Mouse (Mus musculus) neural tube, embryonic 10.5 days (tissue): ENCODE results near the gene Zfc3h1.

Experiments used
- DNase-seq: peaks from one replicate; pipeline ENCODE4 v3.0.0-alpha.2; 2017; ENCODE audit warnings: low spot score; ENCODE audit errors: extremely low spot score

Zfc3h1 gene

DNA sequence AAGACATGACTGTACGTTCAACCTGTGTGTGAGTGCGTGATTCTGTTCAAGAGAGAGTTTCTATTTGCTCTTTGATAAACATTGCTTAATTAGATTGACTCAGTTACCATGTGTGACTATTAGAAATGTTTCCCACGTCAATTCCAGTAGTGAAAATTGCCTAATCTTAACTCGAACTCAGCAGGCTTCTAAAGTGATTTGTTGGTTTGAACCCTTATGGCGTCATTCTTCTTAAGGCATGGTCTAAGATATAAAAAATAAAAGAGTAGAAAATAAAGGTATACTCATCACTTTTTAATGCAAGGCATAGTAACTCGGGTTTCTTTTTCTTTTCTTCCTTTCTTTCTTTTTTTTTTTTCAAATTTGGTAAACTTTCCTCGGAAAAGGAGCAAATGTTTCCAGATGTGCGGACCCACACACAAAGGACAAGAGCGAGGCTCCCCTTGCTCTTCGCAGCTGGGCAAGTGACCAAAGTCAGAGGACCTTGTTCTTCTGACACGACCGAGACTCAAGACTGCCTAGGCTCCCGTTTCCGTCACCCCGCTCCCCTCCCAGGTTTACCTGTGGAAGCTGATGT is 1.0 kb upstream of the Zfc3h1 start:
- no peak for DNase-seq

DNA sequence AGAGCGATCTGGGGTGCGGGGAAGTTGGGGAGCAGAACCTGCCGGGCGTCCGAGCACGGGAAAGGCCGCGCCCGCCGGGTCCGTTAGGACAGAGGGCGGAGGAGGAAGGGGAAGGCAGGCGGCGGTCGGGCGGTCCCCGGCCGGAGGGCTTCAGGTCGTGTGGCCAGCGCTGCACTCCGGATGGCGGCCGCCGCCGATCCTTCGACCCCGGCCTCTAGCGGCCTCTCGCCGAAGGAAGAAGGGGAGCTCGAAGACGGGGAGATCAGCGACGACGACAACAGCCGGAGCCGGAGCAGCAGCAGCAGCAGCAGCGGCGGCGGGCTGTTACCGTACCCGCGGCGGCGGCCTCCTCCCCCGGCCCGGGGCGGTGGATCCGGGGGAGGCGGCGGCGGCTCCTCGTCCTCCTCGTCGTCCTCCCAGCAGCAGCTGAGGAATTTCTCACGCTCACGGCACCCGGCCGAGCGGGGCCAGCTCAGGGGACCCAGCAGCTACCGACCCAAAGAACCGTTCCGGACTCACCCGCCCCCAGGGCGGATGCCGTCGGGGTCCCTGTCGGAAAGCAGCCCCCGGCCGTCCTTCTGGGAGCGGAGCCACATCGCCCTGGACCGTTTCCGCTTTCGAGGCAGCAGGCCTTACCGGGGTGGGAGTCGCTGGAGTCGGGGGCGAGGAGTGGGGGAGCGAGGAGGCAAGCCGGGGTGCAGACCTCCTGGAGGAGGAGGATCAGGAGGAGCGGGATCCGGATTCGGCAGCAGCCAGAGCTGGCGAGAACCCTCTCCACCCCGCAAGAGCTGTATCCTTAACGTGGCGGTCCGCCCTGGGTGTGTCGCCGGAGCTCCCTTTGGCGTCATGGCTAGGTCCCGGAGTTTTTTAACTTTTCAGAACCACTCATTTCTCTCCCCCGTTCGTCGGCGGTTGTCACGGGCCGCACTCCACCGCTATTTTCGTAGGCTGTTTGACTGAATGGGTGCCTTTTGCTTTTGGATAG is 551 bp downstream of the Zfc3h1 start:
- DNase-seq: peak; percentile 78

DNA sequence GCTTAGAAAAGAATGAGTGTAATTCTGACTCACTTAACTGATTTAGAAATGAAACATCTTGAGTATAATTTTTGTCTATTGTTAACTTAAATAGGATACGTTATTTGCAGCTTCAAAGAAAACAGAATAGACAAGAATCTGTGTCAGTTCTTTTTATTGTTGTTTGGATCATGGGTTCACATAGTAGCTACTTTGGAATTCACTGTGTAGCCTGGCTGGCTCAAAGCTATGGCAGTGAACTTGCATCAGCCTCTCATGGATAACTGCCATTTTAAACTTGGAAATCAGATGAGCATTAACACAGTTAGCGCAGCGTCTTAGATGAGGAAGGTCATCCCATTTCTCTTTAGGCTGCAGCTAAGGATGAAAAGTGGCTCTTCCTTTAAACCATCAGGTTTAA is 3.1 kb downstream of the Zfc3h1 start:
- DNase-seq: no peak

DNA sequence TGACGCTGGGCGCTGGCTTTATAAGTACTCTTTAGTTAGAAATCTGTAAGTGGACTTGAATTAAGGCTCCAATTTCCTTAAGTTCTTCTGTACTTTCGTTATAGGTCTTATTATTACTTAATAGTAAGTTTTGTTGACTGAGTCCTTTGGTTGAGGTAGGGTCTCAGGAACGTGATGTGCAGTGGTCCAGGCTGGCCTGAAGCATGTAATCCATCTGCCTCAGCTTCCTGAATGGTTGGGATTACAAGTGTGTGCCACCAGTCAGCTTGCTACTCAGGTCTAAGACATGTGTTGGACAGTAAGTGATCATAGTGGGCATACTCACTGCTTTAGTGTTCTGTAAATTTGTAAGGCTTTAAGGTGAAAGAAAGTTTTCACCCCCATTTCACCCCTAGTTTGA is 6.3 kb downstream of the Zfc3h1 start:
- no peak for DNase-seq

DNA sequence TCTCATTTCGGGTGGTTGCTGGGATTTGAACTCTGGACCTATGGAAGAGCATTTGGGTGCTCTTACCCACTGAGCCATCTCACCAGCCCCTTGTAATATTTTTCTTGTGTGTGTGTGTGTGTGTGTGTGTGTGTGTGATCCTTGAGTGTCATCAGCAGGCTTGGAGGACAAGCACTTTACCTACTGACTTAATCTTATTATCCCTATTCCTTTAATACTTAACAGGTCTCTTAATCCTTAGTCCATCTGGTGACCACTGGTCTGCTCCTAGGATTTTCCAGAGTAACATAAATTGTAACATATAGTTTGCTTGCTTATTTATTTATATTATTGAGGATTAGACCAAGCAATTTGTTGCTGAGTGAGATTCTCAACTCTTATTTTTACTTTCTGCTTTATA is 7.1 kb downstream of the Zfc3h1 start:
- no peak for DNase-seq

DNA sequence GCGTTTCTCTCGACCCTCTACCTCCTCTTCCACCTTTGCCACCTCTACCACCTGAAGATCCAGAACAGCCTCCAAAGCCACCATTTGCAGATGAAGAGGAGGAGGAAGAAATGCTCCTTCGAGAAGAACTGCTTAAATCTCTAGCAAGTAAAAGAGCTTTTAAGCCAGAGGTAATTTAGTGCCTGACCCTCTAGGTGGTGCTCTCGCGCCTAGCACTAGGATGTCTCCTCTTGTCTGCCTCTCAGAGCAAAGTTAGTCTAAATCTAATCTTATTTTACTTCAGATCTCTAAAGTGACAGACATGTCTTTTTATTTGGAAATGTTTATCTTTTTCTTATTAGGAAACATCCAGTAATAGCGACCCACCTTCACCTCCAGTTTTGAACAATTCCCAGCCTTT is 21.6 kb downstream of the Zfc3h1 start:
- peak; percentile 47 for DNase-seq

DNA sequence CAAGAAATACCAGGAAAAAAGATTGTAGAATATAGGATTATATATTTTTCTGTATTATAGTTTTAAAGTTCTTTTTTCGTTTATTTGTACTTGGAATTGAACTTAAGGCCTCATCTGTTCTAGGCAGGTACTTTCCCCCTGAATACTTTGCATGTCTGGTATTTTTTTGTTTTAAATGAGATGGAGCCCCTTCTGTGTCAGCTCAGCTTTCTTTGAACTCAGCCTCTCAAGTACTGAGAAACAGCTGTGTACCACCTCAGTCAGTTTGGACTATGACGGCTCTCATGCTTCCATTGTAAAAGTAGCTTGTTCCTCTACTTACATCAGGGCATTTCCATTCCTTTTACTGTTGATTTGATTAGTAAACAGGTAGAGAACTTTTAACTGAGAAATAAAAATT is 28.7 kb downstream of the Zfc3h1 start:
- DNase-seq: no peak

DNA sequence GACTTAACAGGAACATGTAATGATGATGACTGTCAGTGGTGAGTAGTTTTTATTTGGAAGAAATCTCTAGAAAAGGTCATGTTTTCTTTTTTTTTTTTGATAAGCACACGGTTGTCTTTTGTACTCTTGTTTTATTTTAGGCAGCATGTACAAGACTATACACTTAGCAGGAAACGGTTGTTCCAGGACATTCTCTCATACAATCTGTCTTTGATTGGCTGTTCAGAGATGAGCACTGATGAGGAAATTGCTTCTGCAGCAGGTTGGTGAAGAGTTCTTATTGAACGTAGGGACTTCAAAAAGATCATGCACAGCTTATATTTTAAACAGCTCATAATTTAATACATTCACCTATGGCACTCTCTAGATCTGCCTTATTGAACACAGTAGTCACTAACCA is 29.3 kb downstream of the Zfc3h1 start:
- no peak for DNase-seq

DNA sequence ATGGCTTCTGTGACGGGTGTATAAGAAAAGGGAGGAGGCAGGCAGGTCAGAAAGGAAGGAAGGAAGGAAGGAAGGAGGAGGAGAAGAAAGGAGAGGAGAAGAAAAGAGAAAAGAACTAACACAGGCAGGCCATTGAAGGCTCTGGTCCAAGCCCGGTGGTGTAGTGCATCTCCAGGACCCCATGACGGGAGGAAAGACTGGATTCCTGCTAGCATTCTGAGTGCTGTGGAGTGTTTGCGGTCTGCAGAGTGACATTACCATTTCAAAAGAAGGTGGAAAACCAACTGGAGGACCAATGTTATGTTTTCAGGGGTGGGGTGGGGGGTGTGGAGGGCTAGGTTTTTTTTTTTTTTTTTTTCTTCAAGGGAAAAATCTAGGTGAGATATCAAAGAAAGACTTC is 37.2 kb downstream of the Zfc3h1 start:
- no peak for DNase-seq

DNA sequence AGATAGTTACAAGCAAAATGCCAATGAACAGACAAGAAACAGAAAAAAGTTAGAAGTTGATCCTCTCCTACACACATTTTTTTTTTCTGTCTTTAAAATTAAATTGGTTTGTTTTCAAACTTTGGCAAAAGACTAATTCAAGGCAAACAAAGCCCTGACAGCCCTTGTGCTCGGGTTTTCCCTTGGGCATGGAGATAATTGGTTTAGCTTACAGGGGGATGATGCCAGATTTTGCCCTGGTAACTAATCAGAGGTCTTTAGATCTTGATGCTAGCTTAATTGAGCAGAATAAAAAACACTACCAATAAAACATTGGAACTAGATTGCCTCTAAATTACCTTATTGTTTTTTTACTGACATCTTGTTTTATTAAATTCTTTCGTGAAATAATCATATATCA is 40.6 kb downstream of the Zfc3h1 start:
- no peak for DNase-seq

DNA sequence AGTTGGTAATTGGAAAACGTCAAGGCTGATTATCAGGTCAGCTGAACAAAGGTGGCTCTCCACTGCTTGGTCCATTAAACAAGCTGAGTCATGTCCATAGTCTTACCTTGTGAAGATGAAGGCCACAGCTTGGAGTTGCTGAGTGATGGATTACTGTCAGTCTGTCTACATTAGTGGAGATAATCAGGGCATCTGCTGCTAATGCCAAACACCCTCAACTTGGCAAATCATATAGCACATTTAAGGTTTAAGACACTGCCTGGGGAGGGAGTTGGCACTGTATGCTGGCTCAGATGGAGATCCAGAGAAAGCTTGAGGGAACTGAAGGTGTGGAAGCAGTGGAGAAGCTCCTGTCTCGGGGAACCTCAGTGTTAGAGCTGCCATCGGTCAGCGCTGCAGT is 52.5 kb downstream of the Zfc3h1 start:
- no peak for DNase-seq

DNA sequence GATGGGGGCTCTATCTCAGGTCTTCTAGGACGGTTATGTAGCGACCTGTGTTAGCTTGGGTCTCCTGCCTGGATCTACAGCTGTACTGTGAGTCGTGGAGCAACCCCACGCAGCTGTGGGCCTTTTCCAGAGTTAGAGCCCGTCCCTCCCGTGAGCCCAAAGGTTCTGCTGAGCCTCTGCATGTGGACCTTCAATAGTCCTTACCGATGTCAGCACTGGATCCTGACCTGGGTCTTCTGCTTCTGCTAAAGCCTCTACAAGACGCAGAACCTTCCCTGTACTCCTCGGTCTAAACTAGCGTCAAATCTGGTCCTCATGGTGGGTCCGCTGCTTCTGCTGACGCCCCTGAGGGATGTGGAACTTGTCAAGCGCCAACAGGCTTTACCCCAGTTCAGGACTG is 63.9 kb downstream of the Zfc3h1 start:
- no peak for DNase-seq

DNA sequence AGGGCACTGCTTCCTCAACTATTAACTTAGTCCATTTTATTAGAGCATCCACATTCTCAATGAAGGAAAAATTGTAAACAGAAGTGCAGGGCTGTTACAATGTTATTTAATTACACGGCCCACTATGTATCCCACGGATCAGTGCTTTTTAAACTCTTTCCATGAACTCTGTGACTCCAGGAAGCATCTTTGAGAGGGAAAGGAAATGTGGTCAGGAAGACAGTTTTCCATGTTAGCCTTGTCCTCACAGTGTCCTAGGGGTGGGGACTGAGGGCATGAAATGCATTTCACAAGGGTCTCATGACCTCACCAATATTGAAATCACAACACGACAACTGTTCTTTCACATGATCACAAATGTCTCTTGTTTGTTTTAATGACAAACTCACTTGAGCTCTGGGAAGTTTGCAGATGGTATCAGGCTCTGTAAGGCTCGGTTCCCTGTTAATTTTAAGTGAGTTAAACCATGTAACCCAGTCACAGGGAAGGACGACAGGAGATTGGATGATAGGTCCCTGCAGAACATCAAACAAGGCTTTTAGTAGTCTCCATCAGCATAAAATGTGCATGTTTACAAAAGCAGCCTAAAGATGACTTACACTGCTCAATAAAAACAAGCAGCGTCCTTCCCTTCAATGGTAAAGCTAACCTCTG is 72.7 kb downstream of the Zfc3h1 start:
- no peak for DNase-seq

DNA sequence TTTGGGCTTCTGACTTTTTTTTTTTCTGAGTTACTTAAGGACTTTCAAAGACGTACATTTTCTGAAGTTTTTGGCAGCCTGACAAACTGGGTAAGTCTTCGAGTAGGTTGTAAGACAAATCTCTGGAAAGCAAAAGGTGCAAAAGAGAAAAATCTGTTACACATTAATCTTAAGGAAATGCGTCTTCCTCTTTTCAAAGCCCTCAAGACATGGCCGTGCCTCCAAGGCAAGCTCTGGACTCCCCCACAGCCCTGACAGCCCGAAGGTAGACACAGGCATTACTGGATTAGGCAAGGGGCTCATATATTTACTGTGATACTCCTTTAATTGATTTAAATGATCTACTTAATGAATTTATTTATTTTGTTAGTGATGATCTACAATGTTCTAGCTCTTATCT is 77.9 kb downstream of the Zfc3h1 start:
- no peak for DNase-seq

DNA sequence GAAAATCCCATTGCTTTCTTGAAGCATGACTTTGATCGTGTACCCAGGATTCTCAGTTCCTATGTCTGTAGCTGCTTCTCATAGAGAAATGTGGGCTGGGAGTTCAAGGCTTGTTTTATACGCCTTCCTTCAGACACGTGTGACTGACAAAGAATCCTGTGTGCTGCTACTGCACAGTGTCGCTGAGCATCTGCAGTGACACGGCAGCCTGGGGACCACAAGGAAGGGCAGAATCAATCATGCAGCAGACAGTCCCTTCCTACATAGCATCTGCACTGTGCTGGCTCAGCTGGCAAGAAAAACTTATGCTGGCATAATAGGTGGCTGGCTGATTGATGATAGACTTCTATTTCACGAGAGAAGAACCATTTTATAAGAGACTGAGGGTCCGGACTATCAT is 80.3 kb downstream of the Zfc3h1 start:
- no peak for DNase-seq

DNA sequence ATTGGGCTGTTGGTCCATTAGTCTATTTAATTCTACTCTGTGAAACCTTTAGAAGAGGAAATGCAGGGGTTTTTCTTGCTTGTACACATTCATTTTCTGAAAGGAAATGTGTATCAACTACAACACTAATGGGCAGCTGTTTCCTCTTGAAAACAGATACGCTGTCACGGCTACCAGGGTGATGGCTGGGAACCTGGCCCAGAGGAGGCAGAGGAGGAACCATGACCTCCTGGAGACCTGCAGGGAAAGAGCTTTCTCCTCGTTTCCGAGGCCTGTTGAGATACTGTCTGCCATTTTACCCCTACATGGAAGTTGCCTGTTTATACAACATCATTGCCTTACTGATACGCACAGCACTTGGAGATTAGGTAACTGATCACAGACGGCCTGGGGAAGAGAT is 81.0 kb downstream of the Zfc3h1 start:
- DNase-seq: no peak

DNA sequence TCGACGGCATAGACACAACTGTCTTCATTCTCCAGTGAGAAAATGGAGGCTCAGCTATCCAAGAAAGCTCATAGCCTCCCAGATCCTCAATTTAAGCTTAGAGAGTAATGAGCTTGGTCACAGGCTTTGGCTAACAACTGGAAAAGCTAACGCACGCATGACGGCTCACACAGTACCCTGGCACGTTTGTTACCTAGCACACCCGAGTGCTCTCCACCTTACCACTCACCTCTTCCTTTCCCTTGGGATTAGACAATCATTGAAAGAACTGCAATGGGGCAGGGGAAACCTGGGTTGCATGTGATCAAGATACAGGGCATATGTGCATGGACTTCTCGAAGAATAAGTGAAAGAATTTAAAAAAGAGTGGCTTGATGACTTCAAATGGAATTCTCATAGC is 83.2 kb downstream of the Zfc3h1 start:
- DNase-seq: no peak

DNA sequence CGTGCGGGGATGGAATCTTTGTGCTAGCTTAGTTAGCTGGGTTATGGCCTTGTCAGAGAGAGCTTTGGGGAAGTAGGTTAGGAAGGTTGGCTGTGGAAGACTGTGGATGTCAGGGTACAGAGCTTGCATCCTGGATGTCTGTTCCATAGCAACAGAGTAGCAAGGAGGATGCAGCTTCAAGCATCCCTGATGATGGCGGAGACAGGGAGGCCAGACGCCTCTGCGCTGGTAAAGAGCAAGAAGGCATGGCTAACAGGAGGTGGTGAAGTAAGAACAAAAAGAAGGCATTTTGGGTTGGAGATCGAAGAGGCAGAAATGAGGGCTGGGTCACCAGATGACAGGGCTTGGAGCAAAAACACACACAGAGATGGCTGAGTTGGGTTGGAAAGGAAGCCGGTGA is 83.9 kb downstream of the Zfc3h1 start:
- no peak for DNase-seq

DNA sequence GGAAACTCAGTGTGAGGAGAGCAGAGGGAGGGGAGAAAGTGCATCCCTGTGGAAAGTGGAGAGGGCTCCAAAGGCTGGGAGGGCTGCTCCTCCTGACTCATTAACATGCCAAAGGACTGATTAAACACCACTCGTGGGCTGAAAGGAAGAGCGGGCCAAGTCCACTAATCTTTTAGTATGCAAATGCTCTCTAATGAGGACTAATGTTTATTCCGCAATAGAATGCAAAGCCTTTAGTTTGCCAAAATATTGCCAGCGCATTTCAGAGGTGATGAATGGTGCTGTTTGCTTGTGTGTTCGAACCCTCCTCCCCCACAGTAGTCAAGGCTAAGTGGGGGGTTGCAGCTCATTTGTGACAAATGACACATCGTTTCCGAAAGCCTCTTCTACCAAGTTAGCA is 84.3 kb downstream of the Zfc3h1 start:
- no peak for DNase-seq

DNA sequence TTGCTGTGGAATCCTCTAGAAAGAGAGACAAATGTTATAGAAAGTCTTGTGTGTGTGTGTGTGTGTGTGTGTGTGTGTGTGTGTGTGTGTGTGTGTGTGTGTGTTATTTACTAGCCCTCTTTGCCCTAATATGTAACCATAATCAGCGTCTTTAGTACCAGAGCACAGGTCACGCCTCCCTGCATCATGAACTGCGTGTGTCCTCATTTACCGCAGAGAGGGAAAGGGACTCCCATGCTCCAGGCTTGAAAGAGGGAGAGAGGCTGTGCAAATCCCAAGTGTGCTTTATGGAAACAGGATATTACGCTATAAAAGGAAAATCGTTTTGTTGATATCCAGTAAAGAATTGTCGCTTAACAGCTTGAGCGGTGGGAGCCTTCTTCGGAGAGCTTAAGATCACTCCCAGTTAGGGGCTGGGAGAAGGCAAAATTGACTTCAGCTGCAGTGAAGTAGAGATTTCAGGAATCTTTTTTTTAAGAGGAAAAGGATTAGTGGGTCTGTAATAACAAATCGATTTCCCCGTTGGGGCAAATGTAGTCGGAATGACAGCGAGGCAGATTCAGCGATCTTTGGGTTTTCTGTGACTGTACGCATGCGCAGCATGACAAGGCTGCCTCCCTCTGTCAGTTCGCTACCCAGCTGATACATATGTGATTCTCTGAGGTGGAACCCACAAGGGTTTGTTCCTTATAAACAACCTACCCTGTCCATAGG is 86.0 kb downstream of the Zfc3h1 start:
- no peak for DNase-seq

DNA sequence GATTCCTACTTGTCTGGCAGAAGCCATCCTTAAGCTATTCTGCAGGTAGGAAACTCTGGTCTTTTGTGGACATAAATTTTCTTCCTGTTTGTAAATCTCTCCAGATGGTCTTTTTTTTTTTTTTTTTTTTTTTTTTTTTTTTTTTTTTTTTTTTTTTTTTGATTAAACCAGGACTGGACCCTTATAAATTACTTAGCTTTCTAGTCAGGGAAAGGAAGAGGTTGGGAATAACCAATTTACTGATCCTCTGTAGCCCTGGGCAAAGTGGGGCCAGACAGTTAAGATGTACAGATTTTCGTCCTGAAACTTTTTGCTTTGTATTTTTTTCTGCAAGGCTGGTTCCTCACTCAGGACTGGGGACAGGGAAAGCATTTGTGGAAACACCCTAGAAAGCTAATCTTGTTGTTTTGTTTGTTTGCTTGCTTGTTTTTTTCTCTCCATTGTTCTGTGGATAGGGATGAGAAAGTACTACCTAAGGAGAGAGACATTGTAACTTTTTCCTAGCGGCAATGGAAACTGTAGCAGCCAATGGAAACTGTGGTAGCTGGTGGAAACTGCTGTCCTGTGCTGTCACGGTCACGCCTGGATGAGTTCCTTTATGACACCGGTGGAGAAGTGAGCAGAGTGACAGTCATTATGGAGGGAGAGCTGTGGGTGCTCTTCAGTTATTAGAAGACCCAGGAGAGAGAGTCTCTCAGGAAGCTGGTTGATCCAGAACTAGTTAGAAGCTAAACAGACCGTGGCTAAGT is 88.6 kb downstream of the Zfc3h1 start:
- no peak for DNase-seq
